Mouse (Mus musculus): ENCODE measurements around the gene Atp2c2. TPM values are rescaled to one million over a fixed set of nuclear protein-coding genes. Genes with fewer than 3 reads are reported as not detected.

Atp2c2 gene
- 0.06 and 0.15 TPM in 2 replicates for polyA plus RNA-seq (2015; fragmentation: Nextera tagmentation; extraction: Ambion mirVana)

GRCm38 (mm10) chr8:119699549-119700134 lies at the start of gene Atp2c2:
Gene Atp2c2, plus strand, starts transcription at chr8:119700009.
- 3% methylated on average over 26 of the region's 26 CpGs for WGBS
- Histone ChIP-seq H3K27ac (replicated peaks) (no peak within 1 kb of the TSS), H3K4me3 (no peak within 1 kb of the TSS), H3K9me3 (no peaks in the 10 kb centered on the region), H3K4me1 (replicated peaks) (peaks cover 12% of the 10 kb centered on the region), H3K27me3 (peaks cover 55% of the 10 kb centered on the region), H3K36me3 (no peaks in the 10 kb centered on the region), H3K9ac (no peak within 1 kb of the TSS), H3K4me2 (no peak within 1 kb of the TSS)
- no peak for ATAC-seq (ENCODE audit: low read depth)

DNA sequence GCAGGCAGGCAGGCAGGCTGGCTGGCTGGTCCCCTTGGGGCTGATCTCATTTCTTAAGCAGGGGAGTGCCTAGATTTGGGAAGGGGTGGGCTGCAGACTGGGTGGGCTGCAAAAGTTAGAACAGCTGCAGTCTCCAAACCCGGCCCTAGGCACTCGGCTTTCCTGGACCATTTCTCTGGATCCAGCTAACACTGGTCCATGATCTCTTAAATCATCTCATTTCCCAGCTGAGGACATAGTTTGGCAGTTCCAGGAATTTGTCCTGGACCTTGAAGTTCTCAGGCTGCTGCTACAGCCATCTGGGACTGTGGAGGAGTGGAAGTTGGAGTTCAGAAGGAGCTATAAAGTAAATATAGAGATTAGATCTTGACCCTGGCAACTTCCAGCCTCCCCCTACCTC lies 48.5 kb upstream of the Atp2c2 start:
- 70% methylated on average over 2 of the region's 2 CpGs for WGBS
- Histone ChIP-seq H3K27me3 (no peaks in the 10 kb centered on the region), H3K4me3 (no peak overlapping the region), H3K4me1 (replicated peaks) (peaks cover 10% of the 10 kb centered on the region; the same call in 1 of the 2 replicates), H3K36me3 (no peaks in the 10 kb centered on the region), H3K4me2 (no peak overlapping the region), H3K9ac (no peak overlapping the region), H3K9me3 (no peaks in the 10 kb centered on the region), H3K27ac (replicated peaks) (no peak overlapping the region)
- no peak for ATAC-seq (ENCODE audit: low read depth)

GRCm38 (mm10) chr8:119656709-119657464 lies 42.9 kb upstream of the Atp2c2 start:
- Histone ChIP-seq H3K4me3 (no peak overlapping the region), H3K27me3 (no peaks in the 10 kb centered on the region), H3K9me3 (no peaks in the 10 kb centered on the region), H3K4me2 (no peak overlapping the region), H3K4me1 (replicated peaks) (peaks cover 23% of the 10 kb centered on the region), H3K36me3 (no peaks in the 10 kb centered on the region), H3K27ac (replicated peaks) (no peak overlapping the region), H3K9ac (no peak overlapping the region)
- WGBS: 68% methylated on average over 5 of the region's 5 CpGs
- no peak for ATAC-seq (ENCODE audit: low read depth)

- Histone ChIP-seq H3K27me3 (0 out of 2 replicates have a peak, but pooled peaks cover 3% of the 10 kb centered on the region), H3K4me1 (replicated peaks) (peaks cover 13% of the 10 kb centered on the region), H3K9ac (no peak overlapping the region), H3K4me3 (no peak overlapping the region), H3K9me3 (no peaks in the 10 kb centered on the region), H3K4me2 (no peak overlapping the region), H3K27ac (replicated peaks) (no peak overlapping the region), H3K36me3 (no peaks in the 10 kb centered on the region)
- peak; percentile 44 for ATAC-seq (ENCODE audit: low read depth)
- 2% methylated on average over 9 of the region's 9 CpGs for WGBS
Measured at GRCm38 (mm10) chr8:119661081-119661480, 38.7 kb upstream of the Atp2c2 start.

DNA sequence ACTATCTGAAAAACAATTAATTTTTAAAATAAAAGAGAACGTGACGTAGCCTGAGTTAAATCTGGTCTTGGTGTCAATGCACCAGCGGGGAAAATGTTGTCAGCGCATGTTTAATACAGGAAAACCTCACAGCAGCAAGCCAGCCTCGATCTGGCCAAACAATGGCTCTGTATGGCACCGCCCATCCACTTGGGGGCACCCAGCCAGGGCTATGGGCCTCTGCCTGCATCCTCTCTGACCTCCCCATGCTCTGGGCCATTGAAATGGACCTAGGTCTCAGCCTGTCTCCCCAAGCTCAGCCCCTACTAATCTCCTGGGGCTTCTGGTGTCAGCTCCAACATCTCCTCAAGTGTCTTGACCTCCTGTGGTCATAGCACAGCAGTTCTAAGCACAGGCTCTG lies 37.9 kb upstream of the Atp2c2 start:
- no peak overlapping the region for H3K4me3 ChIP-seq
- no peak for ATAC-seq (ENCODE audit: low read depth)
- H3K27ac ChIP-seq (replicated peaks): no peak overlapping the region
- H3K27me3 ChIP-seq: peaks cover 10% of the 10 kb centered on the region; the same call in 1 of the 2 replicates
- 67% methylated on average over 6 of the region's 6 CpGs for WGBS
- no peaks in the 10 kb centered on the region for H3K36me3 ChIP-seq
- H3K9ac ChIP-seq: no peak overlapping the region
- no peak overlapping the region for H3K4me2 ChIP-seq
- no peaks in the 10 kb centered on the region for H3K9me3 ChIP-seq
- peaks cover 13% of the 10 kb centered on the region for H3K4me1 ChIP-seq (replicated peaks)

- Histone ChIP-seq H3K4me1 (replicated peaks) (peaks cover 13% of the 10 kb centered on the region), H3K9ac (no peak overlapping the region), H3K27me3 (peaks cover 10% of the 10 kb centered on the region; the same call in 1 of the 2 replicates), H3K4me2 (no peak overlapping the region), H3K27ac (replicated peaks) (no peak overlapping the region), H3K9me3 (no peaks in the 10 kb centered on the region), H3K4me3 (no peak overlapping the region), H3K36me3 (no peaks in the 10 kb centered on the region)
- 65% methylated on average over 11 of the region's 11 CpGs for WGBS
- no peak for ATAC-seq (ENCODE audit: low read depth)
Measured at GRCm38 (mm10) chr8:119663440-119663839, 36.4 kb upstream of the Atp2c2 start.

DNA sequence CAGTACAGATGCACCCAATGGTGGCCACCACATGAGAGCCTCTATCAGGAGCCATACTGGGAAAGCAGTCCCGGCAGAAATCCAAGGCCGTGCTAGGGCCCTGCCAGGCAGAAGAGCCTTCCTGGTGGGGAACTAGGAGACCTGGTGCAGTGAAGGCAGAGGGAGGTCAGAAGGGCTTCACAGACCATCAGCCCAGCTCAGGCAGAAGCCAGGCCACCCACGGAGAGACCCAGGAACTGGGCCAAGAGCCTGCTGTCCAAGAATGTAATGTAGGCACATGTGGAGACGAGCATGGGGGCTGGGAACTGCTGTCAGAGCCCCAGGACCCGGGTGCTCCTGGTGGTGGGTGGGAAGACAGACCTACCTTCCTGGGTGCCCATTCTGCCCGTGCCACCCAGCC lies 34.5 kb upstream of the Atp2c2 start:
- no peak for ATAC-seq (ENCODE audit: low read depth)
- Histone ChIP-seq H3K4me3 (no peak overlapping the region), H3K9ac (no peak overlapping the region), H3K36me3 (no peaks in the 10 kb centered on the region), H3K4me1 (replicated peaks) (peaks cover 13% of the 10 kb centered on the region), H3K4me2 (no peak overlapping the region), H3K27me3 (peaks cover 10% of the 10 kb centered on the region; the same call in 1 of the 2 replicates), H3K27ac (replicated peaks) (no peak overlapping the region), H3K9me3 (no peaks in the 10 kb centered on the region)
- WGBS: 84% methylated on average over 6 of the region's 6 CpGs

GRCm38 (mm10) chr8:119666219-119666951 lies 33.4 kb upstream of the Atp2c2 start, which contains the start of gene Wfdc1:
Gene Wfdc1, plus strand, starts transcription at chr8:119666365.
- no peaks in the 10 kb centered on the region for H3K9me3 ChIP-seq
- WGBS: 22% methylated on average over 13 of the region's 14 CpGs
- H3K27me3 ChIP-seq: peaks cover 10% of the 10 kb centered on the region; the same call in 1 of the 2 replicates
- no peak within 1 kb of the TSS for H3K4me2 ChIP-seq
- no peak within 1 kb of the TSS for H3K4me3 ChIP-seq
- H3K4me1 ChIP-seq (replicated peaks): peaks cover 9% of the 10 kb centered on the region
- H3K9ac ChIP-seq: no peak within 1 kb of the TSS
- no peaks in the 10 kb centered on the region for H3K36me3 ChIP-seq
- ATAC-seq (ENCODE audit: low read depth): no peak
- no peak within 1 kb of the TSS for H3K27ac ChIP-seq (replicated peaks)

- H3K27ac ChIP-seq (replicated peaks): no peak overlapping the region
- peaks cover 7% of the 10 kb centered on the region; the same call in 1 of the 2 replicates for H3K4me1 ChIP-seq (replicated peaks)
- H3K9me3 ChIP-seq: no peaks in the 10 kb centered on the region
- H3K27me3 ChIP-seq: peaks cover 10% of the 10 kb centered on the region; the same call in 1 of the 2 replicates
- no peak overlapping the region for H3K9ac ChIP-seq
- no peak for ATAC-seq (ENCODE audit: low read depth)
- no peak overlapping the region for H3K4me2 ChIP-seq
- H3K36me3 ChIP-seq: no peaks in the 10 kb centered on the region
- H3K4me3 ChIP-seq: no peak overlapping the region
- WGBS: 56% methylated on average over 9 of the region's 9 CpGs
Measured at GRCm38 (mm10) chr8:119668447-119668846, 31.4 kb upstream of the Atp2c2 start.

- Histone ChIP-seq H3K9me3 (no peaks in the 10 kb centered on the region), H3K4me2 (no peak overlapping the region), H3K27ac (replicated peaks) (no peak overlapping the region), H3K4me1 (replicated peaks) (peaks cover 7% of the 10 kb centered on the region; the same call in 1 of the 2 replicates), H3K27me3 (peaks cover 10% of the 10 kb centered on the region; the same call in 1 of the 2 replicates), H3K4me3 (no peak overlapping the region), H3K36me3 (no peaks in the 10 kb centered on the region), H3K9ac (no peak overlapping the region)
- 51% methylated on average over 12 of the region's 12 CpGs for WGBS
- no peak for ATAC-seq (ENCODE audit: low read depth)
Measured at GRCm38 (mm10) chr8:119669284-119669683, 30.5 kb upstream of the Atp2c2 start.

DNA sequence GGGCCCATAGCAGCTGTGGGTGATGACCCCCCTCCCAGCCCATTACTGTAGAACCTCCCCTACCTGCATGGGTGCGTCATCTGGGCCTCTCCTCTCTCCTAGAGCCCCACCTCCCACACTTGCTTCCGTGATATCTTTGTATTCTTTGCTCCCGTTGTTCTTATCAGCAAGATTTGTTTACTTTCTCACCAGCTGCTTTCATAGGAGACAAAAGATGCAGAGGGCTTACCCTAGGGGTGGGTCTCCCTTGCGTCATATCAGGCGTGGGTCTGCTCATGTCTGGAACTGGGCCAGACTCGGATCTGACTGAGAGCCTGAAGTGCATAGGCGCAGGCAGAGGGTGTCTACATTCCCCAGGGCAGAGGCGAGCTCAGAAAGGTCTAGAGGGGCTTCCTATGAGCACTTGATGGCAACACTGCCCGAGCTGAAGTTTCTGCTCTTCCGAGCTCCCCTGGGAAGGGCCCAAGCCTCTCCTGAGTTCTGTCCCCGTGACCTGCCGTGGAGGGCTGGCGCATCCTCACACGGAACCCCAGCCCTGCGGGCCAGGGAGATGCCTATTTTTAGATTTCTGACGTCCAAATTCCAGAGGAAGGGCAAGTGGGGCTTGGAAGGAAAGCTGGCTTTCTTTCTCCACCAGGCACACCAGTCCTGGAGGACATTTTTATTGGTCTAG lies 29.3 kb upstream of the Atp2c2 start:
- Histone ChIP-seq H3K4me2 (no peak overlapping the region), H3K9ac (0 out of 2 replicates have a peak overlapping the region, but pooled peaks have one; percentile 22), H3K27me3 (peaks cover 10% of the 10 kb centered on the region; the same call in 1 of the 2 replicates), H3K9me3 (no peaks in the 10 kb centered on the region), H3K36me3 (no peaks in the 10 kb centered on the region), H3K27ac (replicated peaks) (no peak overlapping the region), H3K4me3 (no peak overlapping the region), H3K4me1 (replicated peaks) (peaks cover 7% of the 10 kb centered on the region; the same call in 1 of the 2 replicates)
- ATAC-seq (ENCODE audit: low read depth): no peak
- WGBS: 67% methylated on average over 16 of the region's 16 CpGs

Measured in neural tube, embryonic 13.5 days (tissue).